Mouse (Mus musculus) embryonic facial prominence, embryonic 11.5 days (tissue): ENCODE measurements around the gene Snx33. TPM values are rescaled to one million over a fixed set of nuclear protein-coding genes. Genes with fewer than 3 reads are reported as not detected.

ENCODE experiments used
- ATAC-seq: fragments of 200-750 bp; cut with Nextera tagmentation; replicated peaks from 2 replicates; pipeline ENCODE4 v1.8.0; 2017; ENCODE audit warnings: low read depth; ENCODE audit not compliant: insufficient number of reproducible peaks, low FRiP score, low TSS enrichment
- DNase-seq: peaks from one replicate; pipeline ENCODE4 v3.0.0-alpha.2; 2015; ENCODE audit warnings: low spot score
- H3K27ac ChIP-seq: fragments of 300-500 bp; sonication (generic); replicated peaks from 2 replicates; pipeline ENCODE4 v1.5.1; 2014; ENCODE audit warnings: mild to moderate bottlenecking, low read depth, low read length, control low read depth
- H3K27me3 ChIP-seq: fragments of 300-500 bp; sonication (generic); 2 replicates; pipeline ENCODE4 v1.6.1; 2014; ENCODE audit warnings: mild to moderate bottlenecking, low read length, moderate library complexity, mixed read lengths; ENCODE audit not compliant: control insufficient read depth, insufficient read depth
- H3K36me3 ChIP-seq: fragments of 300-500 bp; sonication (generic); replicated peaks from 2 replicates; pipeline ENCODE4 v1.6.1; 2014; ENCODE audit warnings: low read depth, mild to moderate bottlenecking, low read length, moderate library complexity, mixed read lengths; ENCODE audit not compliant: control insufficient read depth, insufficient read depth
- H3K4me1 ChIP-seq: fragments of 300-500 bp; sonication (generic); 2 replicates; pipeline ENCODE4 v1.6.1; 2014; ENCODE audit warnings: low read length, mixed read lengths; ENCODE audit not compliant: control insufficient read depth, insufficient read depth
- H3K4me2 ChIP-seq: fragments of 300-500 bp; sonication (generic); 2 replicates; pipeline ENCODE4 v1.6.1; 2014; ENCODE audit warnings: low read depth, mild to moderate bottlenecking, control low read depth, low read length, moderate library complexity
- H3K4me3 ChIP-seq: fragments of 300-500 bp; sonication (generic); 2 replicates; pipeline ENCODE4 v1.5.1; 2014; ENCODE audit warnings: low read depth, low read length, control low read depth
- H3K9ac ChIP-seq: fragments of 300-500 bp; sonication (generic); replicated peaks from 2 replicates; pipeline ENCODE4 v1.6.1; 2014; ENCODE audit warnings: mild to moderate bottlenecking, control low read depth, low read length
- H3K9me3 ChIP-seq: fragments of 300-500 bp; sonication (generic); replicated peaks from 2 replicates; pipeline ENCODE4 v1.6.1; 2016; ENCODE audit warnings: mild to moderate bottlenecking, low read length, inconsistent platforms, mixed read lengths; ENCODE audit not compliant: control insufficient read depth
- WGBS: fragments of 180-500 bp; shearing (Covaris S2); extraction: QIAGEN DNeasy Blood & Tissue Kit; methylation state at CpG from one replicate; pipeline ENCODE4 v1.1.7; 2014; 5-methylcytosine and 5-hydroxymethylcytosine counted together
- polyA plus RNA-seq: library from polyadenylated mRNA; unstranded; fragments of >200 nt; fragmentation: Nextera tagmentation; extraction: Ambion mirVana; gene quantifications from 2 replicates; pipeline ENCODE4 v1.2.1, GENCODE M21; 2014

Snx33 gene
- polyA plus RNA-seq, 1 experiment from 2014 or later: 6.6 TPM

- ATAC-seq: no peak
Observed at GRCm38 (mm10) chr9:56876784-56877183, 51.4 kb downstream of the Snx33 start.

GRCm38 (mm10) chr9:56873097-56873496 is 55.1 kb downstream of the Snx33 start:
- H3K36me3 ChIP-seq: no peaks in the 10 kb centered on the region
- H3K9ac ChIP-seq: no peak overlapping the region
- no peak overlapping the region for H3K4me2 ChIP-seq
- no peak overlapping the region for H3K27ac ChIP-seq
- no peak for DNase-seq
- peaks cover 2% of the 10 kb centered on the region for H3K4me1 ChIP-seq
- WGBS: 82% methylated on average over 1 of the region's 1 CpGs
- no peak for ATAC-seq
- H3K27me3 ChIP-seq: no peaks in the 10 kb centered on the region
- H3K4me3 ChIP-seq: no peak overlapping the region
- H3K9me3 ChIP-seq: no peaks in the 10 kb centered on the region

More at GRCm38 (mm10) chr9:56876784-56877183, 51.4 kb downstream of the Snx33 start:
- H3K4me3 ChIP-seq: no peak overlapping the region
- no peaks in the 10 kb centered on the region for H3K9me3 ChIP-seq
- no peaks in the 10 kb centered on the region for H3K36me3 ChIP-seq
- H3K4me1 ChIP-seq: no peaks in the 10 kb centered on the region
- 48% methylated on average over 9 of the region's 9 CpGs for WGBS
- H3K4me2 ChIP-seq: no peak overlapping the region
- H3K9ac ChIP-seq: no peak overlapping the region
- H3K27me3 ChIP-seq: no peaks in the 10 kb centered on the region
- no peak for DNase-seq
- H3K27ac ChIP-seq: no peak overlapping the region

GRCm38 (mm10) chr9:56872105-56872903 is 55.9 kb downstream of the Snx33 start:
- Histone ChIP-seq H3K27me3 (no peaks in the 10 kb centered on the region), H3K9me3 (no peaks in the 10 kb centered on the region), H3K36me3 (no peaks in the 10 kb centered on the region), H3K4me2 (no peak overlapping the region), H3K27ac (no peak overlapping the region), H3K9ac (no peak overlapping the region), H3K4me3 (no peak overlapping the region), H3K4me1 (peaks cover 5% of the 10 kb centered on the region)
- 70% methylated on average over 5 of the region's 5 CpGs for WGBS
- DNase-seq: no peak
- ATAC-seq: no peak

GRCm38 (mm10) chr9:56871191-56871590 is 57.0 kb downstream of the Snx33 start:
- H3K4me2 ChIP-seq: no peak overlapping the region
- H3K4me1 ChIP-seq: peaks cover 5% of the 10 kb centered on the region
- no peaks in the 10 kb centered on the region for H3K36me3 ChIP-seq
- H3K4me3 ChIP-seq: no peak overlapping the region
- 51% methylated on average over 5 of the region's 5 CpGs for WGBS
- no peak overlapping the region for H3K9ac ChIP-seq
- no peak overlapping the region for H3K27ac ChIP-seq
- no peaks in the 10 kb centered on the region for H3K27me3 ChIP-seq
- DNase-seq (no peak), ATAC-seq (no peak)
- no peaks in the 10 kb centered on the region for H3K9me3 ChIP-seq

- Histone ChIP-seq H3K27ac (no peak overlapping the region), H3K9me3 (no peaks in the 10 kb centered on the region), H3K36me3 (no peaks in the 10 kb centered on the region), H3K4me3 (no peak overlapping the region), H3K4me2 (no peak overlapping the region), H3K4me1 (peaks cover 5% of the 10 kb centered on the region), H3K27me3 (no peaks in the 10 kb centered on the region), H3K9ac (no peak overlapping the region)
- no peak for ATAC-seq
- WGBS: 75% methylated on average over 10 of the region's 10 CpGs
- DNase-seq: no peak
Observed at GRCm38 (mm10) chr9:56870778-56871177, 57.4 kb downstream of the Snx33 start.

GRCm38 (mm10) chr9:56869552-56869951 is 58.6 kb downstream of the Snx33 start:
- Histone ChIP-seq H3K27me3 (no peaks in the 10 kb centered on the region), H3K4me1 (peaks cover 5% of the 10 kb centered on the region), H3K27ac (no peak overlapping the region), H3K4me2 (no peak overlapping the region), H3K9ac (no peak overlapping the region), H3K36me3 (no peaks in the 10 kb centered on the region), H3K9me3 (no peaks in the 10 kb centered on the region), H3K4me3 (no peak overlapping the region)
- WGBS: 73% methylated on average over 13 of the region's 13 CpGs
- DNase-seq (no peak), ATAC-seq (no peak)

- H3K4me2 ChIP-seq: no peak overlapping the region
- no peak for ATAC-seq
- peaks cover 8% of the 10 kb centered on the region for H3K4me1 ChIP-seq
- no peak for DNase-seq
- no peaks in the 10 kb centered on the region for H3K27me3 ChIP-seq
- H3K4me3 ChIP-seq: no peak overlapping the region
- no peaks in the 10 kb centered on the region for H3K36me3 ChIP-seq
- no peak overlapping the region; the same call in 1 of the 2 replicates for H3K27ac ChIP-seq
- no peak overlapping the region for H3K9ac ChIP-seq
- no peaks in the 10 kb centered on the region for H3K9me3 ChIP-seq
- WGBS: 30% methylated on average over 6 of the region's 6 CpGs
Observed at GRCm38 (mm10) chr9:56868292-56868691, 59.9 kb downstream of the Snx33 start.
